Mouse (Mus musculus) spleen, postnatal 14 days (tissue): ENCODE results near the gene Lsm2.
"Not testable (repeated sequence)": the region's sequence is repeated elsewhere in the genome, so short reads cannot be mapped to it uniquely, and the experiment has no call there.

Experiments
- DNase-seq, 2 experiments: peaks; one replicate each; pipeline ENCODE4 v3.0.0; 2021 to 2022; ENCODE audit warnings: low spot score in 2 of 2

Gene Lsm2

GRCm38 (mm10) chr17:34956340-34956739, 25.3 kb upstream of the Lsm2 start:
- DNase-seq: no peak

- DNase-seq: not testable (repeated sequence)
Measured at GRCm38 (mm10) chr17:34957291-34957690, 24.4 kb upstream of the Lsm2 start.

DNA sequence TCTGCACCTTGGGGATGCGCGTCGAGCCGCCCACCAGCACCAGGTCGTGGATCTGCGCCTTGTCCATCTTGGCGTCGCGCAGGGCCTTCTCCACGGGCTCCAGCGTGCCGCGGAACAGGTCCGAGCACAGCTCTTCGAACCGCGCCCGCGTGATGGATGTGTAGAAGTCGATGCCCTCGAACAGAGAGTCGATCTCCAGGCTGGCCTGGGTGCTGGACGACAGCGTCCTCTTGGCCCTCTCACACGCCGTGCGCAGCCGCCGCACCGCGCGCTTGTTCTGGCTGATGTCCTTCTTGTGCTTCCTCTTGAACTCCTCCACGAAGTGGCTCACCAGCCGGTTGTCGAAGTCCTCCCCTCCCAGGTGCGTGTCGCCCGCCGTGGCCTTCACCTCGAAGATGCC, 23.7 kb upstream of the Lsm2 start:
- DNase-seq: not testable (repeated sequence)

DNA sequence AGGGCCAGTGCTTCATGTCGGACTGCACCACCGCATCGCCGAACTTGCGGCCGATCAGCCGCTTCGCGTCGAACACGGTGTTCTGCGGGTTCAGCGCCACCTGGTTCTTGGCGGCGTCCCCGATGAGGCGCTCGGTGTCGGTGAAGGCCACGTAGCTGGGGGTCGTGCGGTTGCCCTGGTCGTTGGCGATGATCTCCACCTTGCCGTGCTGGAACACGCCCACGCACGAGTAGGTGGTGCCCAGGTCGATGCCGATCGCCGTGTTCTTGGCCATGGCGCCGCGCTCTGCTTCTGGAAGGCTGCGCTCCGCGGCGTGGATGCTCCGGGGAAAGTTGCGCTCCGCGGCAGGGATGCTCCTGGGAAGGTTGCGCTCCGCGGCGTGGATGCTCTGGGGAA, 22.9 kb upstream of the Lsm2 start:
- DNase-seq: not testable (repeated sequence)

DNA sequence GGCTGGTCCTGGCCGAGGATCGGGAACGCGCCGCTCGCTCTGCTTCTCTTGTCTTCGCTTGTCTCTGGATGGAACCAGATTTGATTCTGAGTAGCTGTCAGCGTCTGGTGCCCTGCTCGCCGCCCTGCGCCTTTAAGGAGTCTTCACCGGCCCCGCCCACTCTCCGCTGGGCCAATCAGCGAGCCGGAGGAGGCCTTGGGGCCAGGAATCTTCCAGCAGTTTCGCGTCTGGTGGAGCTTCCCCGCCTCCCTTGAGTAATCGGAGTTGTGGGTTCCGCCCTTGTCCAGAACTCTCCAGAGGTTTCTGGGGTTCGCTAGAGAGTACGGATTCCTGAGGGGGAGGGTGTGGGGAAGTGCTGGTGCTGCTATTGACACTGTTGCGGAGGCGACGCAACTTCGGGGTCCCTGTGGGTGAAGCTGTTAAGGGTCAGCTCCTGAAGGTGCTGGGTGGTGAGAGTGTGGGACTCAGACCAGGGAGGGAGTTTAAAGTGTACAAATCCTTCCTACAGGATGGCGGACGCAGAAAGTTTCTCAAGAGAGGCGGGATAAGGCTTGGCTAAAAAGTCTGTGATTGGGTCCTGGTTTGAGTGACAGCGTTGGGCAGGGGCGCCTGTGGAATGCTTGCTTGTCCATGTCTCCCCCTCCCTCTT, 22.4 kb upstream of the Lsm2 start, which contains the start of gene Hspa1b:
TSS of gene Hspa1b (minus strand) at position 109 of the 649 bp plus-strand sequence.
- peak; percentile 48 to 51 for DNase-seq

- no peak for DNase-seq
Measured at GRCm38 (mm10) chr17:34959881-34960515, 21.7 kb upstream of the Lsm2 start.

DNA sequence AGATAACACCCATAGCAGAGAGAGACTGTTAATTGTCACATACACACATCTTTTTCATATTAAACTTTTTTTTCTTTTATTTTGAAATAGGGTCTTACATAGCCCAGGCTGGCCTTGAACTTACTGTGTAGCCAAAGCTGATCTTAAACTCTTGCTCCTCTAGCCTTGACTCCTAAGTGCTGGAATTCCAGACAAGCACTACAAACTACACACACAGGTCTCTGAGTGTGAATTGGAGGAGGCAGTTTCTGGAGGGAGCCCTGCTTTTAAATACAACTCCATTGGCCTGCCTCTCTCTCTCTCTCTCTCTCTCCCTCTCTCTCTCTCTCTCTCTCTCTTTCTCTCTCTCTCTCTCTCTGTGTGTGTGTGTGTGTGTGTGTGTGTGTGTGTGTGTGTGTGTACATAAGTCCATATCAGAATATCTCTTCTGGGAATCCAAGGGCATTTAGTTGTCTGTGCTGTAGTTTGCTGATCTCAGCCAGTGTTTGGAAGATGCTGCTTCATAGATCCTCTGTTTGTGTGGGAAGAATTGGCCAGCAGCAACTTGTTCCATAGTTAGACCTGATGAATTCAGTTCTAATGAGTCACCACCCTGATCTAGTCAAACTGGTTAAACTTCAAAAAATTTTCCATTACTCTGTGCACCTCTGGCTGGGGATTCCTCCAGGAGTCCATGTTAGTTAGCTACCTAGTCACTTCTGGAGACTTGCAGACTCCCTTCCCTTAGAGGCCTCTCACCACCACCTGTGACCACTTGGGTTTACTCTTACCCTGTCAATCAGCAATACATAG, 20.8 kb upstream of the Lsm2 start:
- no peak for DNase-seq

- no peak for DNase-seq
Measured at GRCm38 (mm10) chr17:34962125-34962524, 19.5 kb upstream of the Lsm2 start.

GRCm38 (mm10) chr17:34962841-34963240, 18.8 kb upstream of the Lsm2 start:
- no peak for DNase-seq

DNA sequence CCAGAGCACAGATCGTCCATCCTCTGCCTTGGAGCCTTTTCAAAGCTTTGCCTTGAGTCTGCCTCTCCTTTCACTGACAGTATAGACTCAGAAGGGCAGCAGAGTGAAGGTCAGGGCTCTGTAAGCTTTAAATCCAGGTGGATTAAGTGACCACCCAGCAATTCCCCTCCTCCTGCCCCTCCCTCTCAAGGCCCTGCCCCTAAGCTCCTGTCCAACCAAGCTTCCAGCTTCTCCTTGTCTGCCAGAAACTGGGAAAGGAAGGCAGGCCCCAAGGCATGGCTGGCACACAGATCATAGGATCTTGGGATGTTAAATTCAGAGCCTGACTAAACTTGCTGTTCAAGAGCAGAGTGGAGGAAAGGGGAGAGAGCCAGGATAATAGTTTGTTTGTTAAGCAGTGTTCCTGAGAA, 17.0 kb upstream of the Lsm2 start:
- DNase-seq: no peak

- no peak for DNase-seq
Measured at GRCm38 (mm10) chr17:34965627-34966026, 16.0 kb upstream of the Lsm2 start.

DNA sequence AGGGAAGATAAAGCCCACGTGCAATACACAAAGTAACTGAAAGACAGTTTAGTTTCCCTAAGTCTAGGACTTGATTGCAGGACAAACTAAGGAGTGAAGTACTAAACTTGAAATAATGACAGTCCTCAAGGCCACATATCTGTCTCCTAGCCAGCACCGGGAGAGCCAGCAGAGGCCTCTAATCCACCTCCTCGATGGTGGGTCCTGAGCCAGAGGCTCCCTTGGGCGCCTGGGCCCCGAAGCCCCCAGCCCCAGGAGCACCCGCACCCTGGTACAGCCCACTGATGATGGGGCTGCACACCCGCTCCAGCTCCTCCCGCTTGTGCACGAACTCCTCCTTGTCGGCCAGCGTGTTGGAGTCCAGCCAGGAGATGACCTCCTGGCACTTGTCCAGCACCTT, 11.8 kb upstream of the Lsm2 start, which contains the start of gene Gm20481:
TSS of gene Gm20481 (plus strand) at position 91 of the 400 bp plus-strand sequence.
- DNase-seq: not testable (repeated sequence)

GRCm38 (mm10) chr17:34970850-34971249, 10.8 kb upstream of the Lsm2 start:
- DNase-seq: not testable (repeated sequence)

DNA sequence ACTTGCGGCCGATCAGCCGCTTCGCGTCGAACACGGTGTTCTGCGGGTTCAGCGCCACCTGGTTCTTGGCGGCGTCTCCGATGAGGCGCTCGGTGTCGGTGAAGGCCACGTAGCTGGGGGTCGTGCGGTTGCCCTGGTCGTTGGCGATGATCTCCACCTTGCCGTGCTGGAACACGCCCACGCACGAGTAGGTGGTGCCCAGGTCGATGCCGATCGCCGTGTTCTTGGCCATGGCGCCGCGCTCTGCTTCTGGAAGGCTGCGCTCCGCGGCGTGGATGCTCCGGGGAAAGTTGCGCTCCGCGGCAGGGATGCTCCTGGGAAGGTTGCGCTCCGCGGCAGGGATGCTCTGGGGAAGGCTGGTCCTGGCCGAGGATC, 10.0 kb upstream of the Lsm2 start:
- DNase-seq: not testable (repeated sequence)

DNA sequence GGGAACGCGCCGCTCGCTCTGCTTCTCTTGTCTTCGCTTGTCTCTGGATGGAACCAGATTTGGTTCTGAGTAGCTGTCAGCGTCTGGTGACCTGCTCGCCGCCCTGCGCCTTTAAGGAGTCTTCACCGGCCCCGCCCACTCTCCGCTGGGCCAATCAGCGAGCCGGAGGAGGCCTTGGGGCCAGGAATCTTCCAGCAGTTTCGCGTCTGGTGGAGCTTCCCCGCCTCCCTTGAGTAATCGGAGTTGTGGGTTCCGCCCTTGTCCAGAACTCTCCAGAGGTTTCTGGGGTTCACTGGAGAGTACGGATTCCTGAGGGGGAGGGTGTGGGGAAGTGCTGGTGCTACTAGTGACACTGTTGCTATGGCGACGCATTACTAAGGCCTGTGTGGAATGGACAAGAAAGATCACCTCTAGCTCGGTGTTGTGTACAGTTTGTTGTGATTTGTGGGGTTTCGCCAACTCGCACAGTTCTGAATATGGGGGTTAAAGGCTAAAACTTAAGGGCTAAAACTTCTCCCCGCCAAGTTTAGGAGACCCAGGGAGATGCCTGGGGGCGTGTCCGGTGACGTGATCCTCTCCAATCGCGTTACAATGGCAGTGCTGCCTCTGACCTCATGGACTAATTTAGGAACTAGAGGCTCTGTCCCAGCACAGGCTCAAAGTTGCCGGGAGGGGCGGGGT, 9.5 kb upstream of the Lsm2 start, which contains the start of the genes Hspa1a and Hspa1l:
TSS of gene Hspa1a (minus strand) at position 88 of the 681 bp plus-strand sequence.
TSS of gene Hspa1l (plus strand) at position 635 of the 681 bp plus-strand sequence.
- DNase-seq: peak; percentile 24 to 39

DNA sequence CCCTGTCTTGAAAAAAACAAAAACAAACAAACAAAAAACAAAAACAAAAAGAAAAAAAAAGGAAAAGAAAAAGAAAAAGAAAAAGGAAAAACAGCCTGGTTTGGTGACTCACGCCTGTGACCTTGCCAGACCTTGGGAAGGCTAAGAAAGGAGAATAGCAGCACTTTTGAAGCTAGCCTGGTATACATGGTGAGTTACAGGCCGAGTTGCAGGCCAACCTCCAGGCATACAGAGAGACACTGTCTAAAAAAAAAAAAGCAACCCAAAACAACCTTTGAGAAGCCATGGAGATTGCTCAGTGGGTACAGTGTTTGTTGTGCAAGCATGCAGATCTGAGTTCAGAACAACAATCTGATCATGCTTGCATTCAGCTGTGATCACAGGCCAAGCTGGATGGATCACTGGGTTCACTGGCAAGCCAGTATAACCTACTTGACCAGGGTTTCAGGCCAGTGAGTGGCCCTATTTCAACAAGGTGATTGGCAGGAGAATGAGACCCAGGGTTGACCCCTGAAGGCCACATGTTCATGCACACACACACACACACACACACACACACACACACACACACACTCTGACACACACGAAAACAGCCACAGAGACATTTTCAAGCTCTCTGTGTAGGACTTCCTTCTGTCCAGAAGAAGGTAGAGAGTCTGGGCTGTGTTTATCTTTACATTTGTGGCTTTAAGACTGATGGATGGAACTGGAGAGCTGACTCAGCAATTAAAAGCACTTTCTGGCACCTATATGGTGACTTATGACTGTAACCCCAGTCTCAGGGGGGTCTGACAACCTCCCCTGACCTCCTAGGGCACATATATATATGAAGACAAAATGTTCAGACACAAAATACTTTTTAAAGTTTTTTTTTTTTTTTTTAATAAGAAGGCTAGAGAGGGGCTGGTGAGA, 5.8 kb upstream of the Lsm2 start:
- DNase-seq: no peak

GRCm38 (mm10) chr17:34977000-34977399, 4.7 kb upstream of the Lsm2 start:
- DNase-seq: no peak

GRCm38 (mm10) chr17:34978239-34978638, 3.4 kb upstream of the Lsm2 start:
- DNase-seq: no peak

GRCm38 (mm10) chr17:34979631-34980030, 2.0 kb upstream of the Lsm2 start:
- DNase-seq: no peak

DNA sequence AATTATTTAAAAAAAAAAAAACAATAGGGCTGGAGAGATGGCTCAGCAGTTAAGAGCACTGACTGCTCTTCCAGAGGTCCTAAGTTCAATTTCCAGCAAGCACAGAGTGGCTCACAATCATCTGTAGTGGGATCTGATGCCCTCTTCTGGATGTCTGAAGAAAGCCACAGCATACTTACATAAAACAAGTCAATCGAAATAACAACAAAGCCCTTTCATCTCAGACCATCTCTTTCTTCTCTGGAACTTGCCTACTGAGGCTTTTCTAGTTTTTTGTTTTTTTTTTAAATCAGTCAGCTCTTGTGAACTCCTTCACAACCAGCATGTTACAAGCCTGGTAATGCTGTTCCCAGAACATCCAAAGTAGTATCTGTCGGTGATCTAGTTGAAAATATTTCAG, 1.0 kb upstream of the Lsm2 start:
- no peak for DNase-seq

GRCm38 (mm10) chr17:34982328-34982727, 666 bp downstream of the Lsm2 start:
- no peak for DNase-seq
